Mouse (Mus musculus) MEL-GATA-1-ER (cell line): Measurements from ENCODE around the gene Mtf2.
"Not testable (repeated sequence)": the region's sequence is repeated elsewhere in the genome, so short reads cannot be mapped to it uniquely, and the experiment has no call there.

Experiments
- DNase-seq: peaks from one replicate; pipeline ENCODE4 v3.0.0-alpha.2; 2012; ENCODE audit warnings: low read depth; ENCODE audit errors: extremely low read depth

Mtf2 gene

DNA sequence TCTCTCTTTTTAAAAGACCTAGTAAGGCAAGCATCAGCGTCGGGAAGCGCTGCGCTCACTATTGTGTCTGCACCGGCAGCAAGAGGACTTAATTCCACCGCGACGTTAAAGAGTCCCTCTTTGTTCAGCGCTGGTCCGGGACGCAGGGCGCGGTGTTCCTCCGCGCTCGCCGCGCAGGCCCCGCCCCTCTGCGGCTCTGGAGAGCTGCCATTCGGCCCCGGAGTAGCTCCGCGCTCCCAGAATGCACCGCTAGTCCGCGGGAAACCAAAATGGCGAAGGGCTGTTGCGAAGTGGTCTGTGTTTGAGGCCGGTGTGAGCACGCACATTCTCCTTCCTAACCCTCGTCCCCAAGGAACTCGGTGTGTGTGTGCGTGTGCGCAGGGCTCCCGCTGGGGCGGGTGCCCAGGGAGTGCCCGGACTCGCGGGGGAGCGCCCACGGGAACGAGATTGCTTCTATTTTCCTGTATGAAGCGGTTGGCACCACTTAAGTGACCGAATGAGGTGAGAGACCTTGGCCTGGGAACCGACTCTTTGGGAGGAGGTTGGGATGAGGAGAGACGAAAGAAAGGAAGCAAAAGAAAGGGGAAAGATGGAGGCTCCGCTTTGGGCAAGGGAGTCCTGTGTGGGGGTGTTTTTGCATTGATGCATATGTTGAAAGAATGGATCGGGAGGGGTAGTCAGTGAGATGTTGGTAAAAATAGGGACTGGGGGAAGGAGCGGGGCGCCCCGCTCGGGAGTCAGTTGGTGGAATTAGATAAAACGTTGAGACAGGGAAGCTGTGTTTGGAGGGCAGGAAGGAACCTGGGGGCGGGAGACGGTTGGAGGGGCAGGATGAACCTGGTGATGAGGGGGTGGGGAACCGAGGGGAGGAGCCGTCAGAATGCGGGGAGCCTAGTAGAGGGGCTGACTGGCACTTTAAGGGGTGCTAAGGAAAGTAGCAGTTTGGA is at the start of gene Mtf2:
Gene Mtf2 (plus strand): TSS at position 210 of the 947 bp plus-strand sequence.
- DNase-seq, result peak; percentile 97

DNA sequence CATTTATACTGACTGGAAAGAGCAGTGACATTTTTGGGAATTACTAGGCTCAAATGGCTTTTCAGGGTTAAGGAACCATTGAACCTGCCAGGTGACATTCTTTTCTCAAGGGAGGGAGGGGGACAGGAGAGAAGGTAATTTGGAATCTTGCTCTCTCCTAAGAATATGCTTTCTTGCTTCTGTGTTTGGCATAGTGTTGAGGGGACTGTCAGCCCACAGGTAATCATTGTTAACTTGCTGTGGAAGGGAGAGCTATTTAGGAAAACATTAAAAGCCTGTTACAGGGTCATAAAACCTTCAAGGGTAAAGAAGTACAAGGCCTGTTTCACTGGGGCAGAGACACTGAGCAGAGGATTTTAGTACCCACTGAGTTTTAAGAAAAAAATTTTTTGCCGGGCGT is 48.2 kb upstream of the Mtf2 start:
- no peak for DNase-seq

DNA sequence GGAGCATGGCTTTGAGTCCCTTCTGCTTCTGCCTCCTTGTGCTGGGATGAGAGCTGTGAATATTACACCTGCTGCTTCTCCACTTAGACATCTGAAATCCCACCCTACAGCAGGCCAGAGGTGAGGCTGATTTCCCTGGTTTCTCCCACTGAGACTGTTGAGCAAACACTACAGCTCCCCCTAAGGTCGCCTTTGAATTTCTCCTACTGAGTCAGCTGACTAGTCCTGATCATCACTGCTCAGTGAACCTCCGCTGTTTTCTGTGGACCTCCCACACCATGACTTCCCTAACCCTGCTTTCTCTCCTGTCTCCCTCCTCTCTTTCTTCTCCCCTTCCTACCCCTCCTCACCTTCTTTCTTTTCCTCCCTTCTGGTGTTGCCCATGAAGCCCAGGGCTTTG is 46.1 kb upstream of the Mtf2 start:
- DNase-seq, result no peak

DNA sequence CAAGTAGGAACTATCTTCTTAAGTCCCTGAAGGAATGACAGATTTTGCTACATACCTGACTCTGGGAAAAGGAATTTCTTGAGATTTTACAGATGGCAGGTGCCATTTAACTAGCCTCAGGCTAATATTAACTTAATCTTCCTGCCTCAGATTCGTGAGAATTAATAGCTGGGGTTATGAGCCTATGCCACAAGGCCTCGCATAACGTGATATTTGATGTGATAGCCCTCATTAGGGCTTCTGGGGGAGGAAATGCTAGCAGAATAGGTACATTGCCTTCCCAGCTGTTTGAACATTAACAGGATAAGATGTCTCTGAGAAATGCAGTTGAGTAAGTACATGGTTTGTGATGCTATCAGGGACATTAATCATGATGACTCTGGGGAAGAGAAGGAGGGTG is 44.1 kb upstream of the Mtf2 start:
- DNase-seq, result no peak

DNA sequence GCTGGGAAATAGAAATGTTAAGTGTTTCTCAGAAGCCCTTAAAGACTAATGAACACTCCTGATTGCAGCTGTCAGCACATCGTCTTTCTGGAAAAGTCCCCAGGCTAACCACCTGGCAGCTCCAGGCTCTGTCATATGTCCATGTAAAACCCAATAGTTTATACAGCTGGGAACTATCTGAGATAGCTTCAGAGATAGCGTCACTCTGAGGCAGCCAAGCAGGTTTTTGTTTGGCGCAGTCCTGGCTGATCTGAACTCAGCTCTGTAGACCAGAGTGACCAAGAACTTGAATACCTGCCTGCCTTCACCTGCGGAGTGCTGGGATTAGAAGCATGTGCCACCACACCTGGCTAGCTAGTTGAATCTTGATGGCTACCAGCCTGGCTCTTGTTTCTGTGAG is 37.2 kb upstream of the Mtf2 start:
- DNase-seq, result no peak

DNA sequence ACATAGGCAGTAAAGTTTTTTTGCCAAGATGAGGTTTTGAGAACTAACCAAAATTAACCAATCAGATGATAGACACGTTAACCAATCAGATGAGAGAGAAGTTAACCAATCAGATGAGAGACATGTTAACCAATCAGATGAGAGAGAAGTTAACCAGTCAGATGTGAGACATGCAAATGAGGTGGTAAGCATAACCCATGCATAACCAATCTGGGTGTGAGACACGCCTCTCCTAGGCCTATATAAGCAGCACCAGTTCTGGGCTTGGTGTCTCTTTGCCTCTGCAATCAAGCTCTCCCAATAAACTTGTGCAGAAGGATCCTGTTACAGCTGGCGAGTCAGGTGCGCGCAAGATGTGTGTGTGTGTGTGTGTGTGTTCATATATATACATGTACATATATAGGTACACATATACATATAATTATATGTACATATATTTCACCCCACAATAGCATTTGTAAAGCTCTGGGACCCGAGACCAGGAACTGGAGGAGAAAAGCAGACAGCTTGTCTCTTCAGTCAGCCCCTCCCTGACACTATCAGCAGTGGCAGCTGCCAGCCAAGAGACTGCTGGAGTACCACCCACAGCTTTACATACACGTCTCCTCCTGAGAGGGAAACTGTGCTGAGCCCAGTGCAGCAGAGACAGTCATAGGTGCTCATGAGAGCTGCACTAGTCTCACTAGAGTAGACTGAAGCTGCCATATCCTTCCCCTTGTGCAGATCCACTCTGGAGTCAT is 36.5 kb upstream of the Mtf2 start:
- DNase-seq, result not testable (repeated sequence)

DNA sequence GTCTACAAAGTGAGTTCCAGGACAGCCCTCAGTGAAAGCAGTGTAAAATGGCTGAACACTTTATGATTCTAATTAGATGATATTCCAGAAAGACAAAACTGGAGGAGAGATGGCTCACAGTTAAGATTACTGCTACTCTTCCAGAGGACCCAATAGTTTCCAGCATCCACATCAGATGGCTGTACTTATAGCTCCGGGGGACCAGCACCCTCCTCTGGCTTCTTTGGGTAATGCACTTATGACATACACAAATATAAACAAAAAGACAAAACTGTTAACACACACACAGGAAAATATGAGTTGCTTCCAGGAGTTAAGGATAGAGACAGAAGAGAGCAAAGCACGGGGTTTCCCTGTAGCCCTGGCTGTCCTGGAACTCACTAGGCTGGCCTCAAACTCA is 35.5 kb upstream of the Mtf2 start:
- DNase-seq, result peak; percentile 27

DNA sequence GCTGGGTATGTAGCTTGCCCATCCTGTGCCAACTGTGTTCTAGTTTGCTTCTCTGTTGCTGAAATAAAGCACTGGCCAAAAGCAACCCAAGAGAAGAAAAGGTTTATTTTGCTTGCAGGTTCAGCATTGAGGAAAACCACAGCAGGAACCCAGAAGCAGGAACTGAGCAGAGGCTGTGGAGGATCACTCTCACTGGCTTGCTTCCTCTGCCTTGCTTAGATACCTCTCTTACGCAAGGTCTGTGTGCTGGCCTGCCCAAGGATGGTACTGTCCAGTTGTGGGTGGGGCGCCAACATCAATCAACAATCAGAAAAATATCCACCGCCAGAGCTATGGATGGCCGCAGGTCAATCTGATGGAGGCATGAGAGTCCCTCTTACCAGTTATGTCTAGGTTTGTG is 34.2 kb upstream of the Mtf2 start:
- no peak for DNase-seq

DNA sequence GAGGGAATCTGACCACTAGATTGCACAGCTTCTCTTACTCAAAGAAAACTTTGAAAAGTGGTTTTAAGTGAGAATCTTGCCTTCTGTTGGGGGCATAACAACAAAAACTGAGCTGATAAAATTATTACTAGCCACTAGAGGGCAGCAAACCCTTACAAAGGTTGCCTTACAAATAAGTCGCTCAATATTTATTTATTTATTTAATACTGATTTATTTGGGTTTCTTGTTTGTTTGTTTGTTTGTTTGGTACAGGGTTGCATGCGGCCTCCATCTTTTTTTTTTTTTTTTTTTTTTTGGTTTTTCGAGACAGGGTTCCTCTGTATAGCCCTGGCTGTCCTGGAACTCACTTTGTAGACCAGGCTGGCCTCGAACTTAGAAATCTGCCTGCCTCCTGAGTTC is 31.3 kb upstream of the Mtf2 start:
- peak; percentile 56 for DNase-seq

DNA sequence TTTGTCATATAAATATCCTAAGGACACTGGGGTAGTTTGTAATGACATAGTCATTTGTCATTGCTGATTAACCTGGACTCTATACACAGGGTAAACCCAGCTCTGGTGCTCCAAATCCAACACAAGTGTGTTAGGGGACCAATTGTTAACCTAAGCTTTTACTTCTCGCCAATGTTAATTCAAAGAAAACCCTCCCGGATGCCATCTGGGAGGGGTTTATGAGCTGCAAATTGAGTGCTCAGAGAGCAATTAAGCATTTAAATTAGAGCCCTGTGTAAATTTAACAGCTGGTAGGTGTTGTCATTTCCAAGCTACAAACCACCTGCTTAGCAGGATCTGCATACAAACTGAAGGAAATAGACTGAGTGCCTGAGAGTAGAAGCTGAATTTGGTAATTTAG is 30.0 kb upstream of the Mtf2 start:
- DNase-seq, result no peak

DNA sequence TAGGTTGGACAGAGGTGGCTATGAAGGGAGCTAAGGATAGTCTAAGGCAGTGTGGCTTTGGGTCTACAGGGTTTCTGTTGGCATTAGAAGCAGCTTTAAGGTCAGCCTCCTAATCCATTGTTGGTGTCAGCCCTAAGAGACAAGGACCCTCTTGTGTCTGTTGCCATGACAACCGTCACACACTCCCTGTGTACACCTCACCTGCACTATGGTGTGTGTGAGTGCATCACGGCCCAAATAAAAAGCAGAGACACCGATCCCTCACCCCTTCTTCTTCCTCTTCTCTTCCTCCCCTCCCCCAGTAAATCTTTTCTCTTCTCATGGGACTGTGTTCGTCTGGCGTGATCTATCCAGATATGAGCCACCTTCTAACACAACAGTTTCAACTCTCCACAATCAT is 23.4 kb upstream of the Mtf2 start:
- no peak for DNase-seq

DNA sequence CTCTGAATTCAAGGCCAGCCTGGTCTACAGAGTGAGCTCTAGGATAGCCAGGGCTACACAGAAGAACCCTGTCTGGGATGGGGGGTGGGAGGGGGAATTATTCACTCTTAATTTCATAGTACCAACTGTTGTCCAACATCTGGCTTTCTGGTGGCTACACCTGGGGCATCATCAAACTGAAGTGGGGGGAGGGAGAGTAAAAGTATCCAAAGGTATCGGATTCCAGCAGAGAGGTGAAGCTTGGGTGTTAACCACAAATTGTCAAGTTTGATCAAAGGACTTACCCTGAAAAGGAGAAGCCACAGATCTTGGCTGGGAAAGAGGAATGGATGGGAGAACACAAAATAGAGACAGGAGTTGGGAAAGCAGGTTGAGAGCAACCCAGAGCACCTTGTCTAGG is 21.6 kb upstream of the Mtf2 start:
- no peak for DNase-seq

DNA sequence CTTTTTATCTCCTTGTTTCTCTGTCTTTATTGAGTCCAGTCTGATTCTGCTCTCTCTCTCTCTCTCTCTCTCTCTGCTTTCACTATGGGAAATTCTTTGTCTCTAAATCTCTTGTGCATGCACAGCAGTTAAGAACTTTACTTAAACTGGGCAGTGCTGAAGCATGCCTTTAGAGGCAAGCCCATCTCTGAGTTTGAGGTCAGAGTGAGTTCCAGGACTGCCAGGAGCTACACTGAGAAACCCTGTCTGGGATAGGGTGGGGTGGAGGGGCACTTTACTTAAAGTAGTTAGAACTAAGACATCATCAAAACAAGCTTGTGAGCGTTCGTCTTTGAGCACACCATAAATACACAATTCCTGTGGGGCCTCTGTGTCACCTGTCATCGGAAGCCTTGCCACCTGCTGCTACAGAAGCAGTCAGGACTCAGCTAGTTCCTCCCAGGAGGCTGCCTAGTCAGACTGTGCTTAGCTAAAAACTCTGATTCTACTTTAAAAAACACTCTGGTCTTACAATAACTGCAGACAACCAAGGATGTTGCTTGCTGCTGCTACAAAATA is 15.7 kb upstream of the Mtf2 start:
- DNase-seq, result no peak

DNA sequence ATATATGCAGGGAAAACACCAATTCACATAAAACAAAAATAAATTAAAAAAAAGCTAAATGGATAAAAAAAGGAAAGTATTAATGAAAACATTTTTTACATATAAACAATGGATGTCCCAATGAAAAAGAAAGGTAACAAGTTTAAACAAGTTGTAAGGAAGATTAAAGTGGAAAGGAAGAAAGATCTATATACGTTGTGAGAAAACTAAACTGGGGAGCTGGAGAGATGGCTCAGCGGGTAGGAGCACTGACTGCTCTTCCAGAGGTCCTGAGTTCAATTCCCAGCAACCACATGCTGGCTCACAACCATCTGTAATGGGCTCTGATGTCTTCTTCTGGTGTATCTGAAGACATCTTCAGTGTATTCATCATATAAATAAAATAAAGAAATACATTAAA is 14.4 kb upstream of the Mtf2 start:
- DNase-seq, result no peak

DNA sequence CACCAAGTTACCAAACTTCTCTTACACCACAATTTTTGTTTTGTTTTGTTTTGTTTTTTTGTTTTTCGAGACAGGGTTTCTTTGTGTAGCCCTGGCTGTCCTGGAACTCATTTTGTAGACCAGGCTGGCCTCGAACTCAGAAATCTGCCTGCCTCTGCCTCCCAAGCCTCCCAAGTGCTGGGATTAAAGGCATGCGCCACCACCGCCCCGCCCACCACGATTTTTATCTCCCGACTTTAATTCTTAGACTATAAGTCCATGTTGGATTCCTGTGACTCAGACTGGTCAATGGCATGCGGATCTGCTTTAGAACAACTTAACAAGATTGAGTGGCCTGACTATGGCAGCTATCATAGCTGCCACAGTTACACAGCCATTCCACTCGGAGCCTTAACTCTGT is 13.7 kb upstream of the Mtf2 start:
- not testable (repeated sequence) for DNase-seq

DNA sequence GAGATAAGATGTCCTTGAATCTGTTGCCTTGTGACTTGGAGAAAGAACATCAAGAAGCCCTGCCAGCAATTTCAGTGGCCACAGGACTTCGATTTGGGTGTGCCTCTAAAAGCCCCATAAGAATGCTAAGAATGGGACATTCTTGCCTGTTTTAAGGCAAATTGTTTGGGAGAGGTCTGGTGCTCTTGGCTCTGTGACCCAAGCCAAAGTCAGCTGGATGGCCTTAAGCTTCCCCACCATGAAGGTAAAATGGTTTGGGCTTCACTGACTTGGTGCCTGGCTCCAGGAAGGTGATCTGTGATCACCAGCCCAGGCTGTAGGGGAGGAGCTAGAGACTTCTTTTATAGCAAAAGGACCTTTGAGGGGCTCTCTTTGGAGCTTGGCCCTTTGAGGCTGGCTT is 13.3 kb upstream of the Mtf2 start:
- no peak for DNase-seq

DNA sequence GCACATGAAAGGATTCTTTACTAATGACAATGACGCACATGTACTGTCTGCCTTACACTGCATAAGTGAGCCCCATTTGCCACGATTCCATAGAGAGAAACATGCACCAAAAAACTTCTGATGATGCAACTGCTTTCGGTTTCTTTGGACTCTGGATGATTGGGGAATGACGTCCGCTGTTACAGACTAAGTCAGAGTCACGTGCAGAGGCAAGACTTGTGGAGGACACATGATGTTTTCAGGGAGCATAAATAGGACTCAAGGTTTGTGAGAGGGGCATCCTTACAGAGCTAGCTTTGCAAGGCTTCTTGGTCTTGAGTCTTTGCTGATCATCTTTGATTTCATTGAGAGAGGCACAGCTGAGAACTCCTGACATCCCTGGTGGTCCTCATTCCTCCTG is 11.9 kb upstream of the Mtf2 start:
- no peak for DNase-seq

DNA sequence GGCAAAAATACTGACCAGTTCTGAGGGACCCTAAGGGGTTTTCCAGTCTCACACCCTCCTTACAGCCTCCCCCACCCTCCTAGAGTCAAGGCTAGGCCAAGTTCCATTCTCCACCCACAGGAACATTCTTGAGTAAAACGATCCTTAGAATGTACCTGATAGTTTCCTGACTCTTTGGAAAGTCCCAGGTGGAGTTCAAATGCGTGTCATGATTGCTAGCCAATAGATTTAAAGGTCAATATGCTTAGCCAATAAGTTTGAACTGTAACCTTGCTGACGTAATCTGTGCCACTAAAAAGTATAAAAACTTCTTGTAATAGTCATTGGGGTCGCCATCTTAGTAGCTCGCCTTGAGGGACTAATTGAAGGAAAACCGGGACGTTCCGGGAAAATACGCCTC is 5.1 kb upstream of the Mtf2 start:
- no peak for DNase-seq

DNA sequence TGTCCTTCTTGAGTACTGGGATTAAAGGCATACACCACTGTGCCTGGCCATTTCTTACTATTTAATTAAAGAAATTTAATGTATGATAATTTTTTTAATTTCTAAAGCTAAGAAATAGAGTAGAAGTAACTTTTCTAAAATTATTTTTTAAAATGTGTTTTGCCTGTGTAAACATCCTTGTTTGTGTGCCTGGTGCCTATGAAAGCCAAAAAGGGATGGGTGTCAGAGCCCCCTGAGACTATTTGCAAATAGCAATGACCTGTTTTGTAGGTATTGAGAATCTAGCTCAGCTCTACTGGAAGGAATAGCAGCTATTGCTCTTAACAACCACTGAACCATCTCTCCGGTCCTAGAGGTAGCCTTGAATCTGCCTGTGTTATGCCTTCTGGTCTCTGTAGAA is 6.8 kb downstream of the Mtf2 start:
- DNase-seq, result no peak

DNA sequence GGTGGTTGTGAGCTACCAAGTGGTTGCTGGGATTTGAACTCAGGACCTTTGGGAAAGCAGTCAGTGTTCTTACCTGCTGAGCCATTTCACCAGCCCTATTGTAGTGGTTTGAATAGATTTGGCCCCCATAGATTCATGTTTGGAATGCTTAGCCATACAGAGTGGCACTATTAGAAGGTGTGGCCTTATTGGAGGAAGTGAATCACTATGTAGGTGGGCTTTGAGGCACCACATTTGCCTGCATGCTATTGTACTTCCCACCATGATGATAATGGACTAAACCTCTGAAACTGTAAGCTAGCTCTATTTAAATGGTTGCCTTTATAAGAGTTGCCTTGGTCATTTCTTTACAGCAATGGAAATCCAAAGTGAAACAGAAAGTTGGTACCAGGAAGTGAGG is 10.8 kb downstream of the Mtf2 start:
- no peak for DNase-seq

DNA sequence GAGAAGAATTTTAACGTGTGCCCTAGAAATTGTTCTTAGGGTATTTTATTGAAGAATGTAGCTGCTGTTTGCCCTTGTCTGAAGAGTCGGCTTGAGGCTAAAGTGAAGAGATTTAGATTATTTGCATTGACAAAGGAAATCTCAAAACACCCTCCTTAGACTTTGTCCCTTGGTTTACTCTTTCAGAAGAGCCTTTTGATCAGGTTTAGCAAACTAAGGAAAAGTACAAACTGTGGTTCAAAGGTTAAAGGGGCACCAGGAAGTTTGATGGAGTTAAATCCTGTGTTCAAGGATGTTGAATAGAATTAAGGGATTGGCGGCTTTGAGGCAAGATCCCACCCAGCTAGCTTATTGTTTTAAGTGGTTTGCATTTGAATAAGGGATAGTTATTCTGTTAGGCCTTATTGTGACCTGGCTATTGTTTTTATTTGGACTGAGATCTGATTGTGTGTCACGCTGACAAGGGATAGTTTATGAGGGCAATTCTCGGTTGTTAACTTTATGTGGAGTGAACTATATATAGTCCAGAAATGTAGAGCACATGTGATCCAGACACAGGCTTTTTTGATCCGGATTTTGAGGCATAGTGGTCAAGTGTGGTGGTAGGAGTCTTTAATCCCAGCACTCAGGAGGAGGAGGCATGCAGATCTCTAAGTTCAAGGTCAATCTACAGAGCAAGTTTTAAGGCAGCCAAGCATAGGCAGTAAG is 11.5 kb downstream of the Mtf2 start:
- DNase-seq, result no peak

DNA sequence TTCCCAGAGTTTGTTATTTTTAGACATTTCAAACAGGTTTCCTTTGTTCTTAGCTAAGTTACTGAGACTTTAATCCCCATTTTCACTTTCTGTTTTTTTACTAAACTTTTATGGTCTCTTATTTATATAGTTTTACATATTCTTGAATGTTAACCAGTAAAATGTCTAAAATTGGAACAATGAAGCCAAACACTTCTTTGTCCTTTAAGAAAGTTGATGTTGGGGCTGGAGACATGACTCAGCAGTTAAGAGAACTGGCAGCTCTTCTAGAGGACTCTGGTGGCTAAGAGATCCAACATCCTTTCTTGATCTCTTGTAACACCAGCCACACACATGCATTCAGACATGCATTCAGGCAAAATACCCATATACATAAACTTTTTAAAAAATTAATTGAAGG is 14.1 kb downstream of the Mtf2 start:
- DNase-seq, result no peak
